Mouse (Mus musculus): ENCODE results near the gene Ruvbl2.

- TF ChIP-seq CTCF (conservative IDR thresholded peaks at IDR 0.05 in 1 of 2, IDR thresholded peaks at IDR 0.05 in 1 of 2; ENCODE audit: low read depth in 2 of 2, low read length in 2 of 2) (no peak), POLR2A (IDR thresholded peaks at IDR 0.05; ENCODE audit: low read depth, low read length) (no peak), USF1 (IDR thresholded peaks at IDR 0.05; ENCODE audit: low read depth, low read length) (no peak)
Observed at GRCm38 (mm10) chr7:45407836-45408235, 30.1 kb downstream of the Ruvbl2 start.

Measured in CH12.LX (cell line).